24 mouse cellular contexts compared by ENCODE assay signal in the genomic region with DNA sequence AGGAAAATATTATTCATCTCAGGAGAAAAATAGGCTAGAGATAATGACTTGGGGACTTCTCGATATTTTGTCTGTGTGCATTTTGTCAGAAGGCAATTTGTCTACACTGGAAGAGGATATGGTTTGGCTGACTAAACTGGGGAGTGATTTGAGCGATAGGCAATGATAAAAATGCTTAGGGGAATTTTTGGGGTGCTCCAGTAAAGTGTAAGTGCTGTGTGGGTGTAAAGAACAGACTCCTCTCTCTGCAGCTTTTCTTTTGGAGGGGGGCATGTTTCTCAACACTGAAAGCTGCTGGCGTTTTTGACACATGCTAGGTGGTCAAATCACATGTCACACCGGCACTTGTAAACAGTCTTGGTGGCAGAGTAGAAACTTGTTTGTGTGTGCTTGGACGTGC.
"Had no signal": no experiment of that assay in that cellular context is flagged by ENCODE, and none has a peak within 500 bp of the region (broad histone marks: within the 10 kb centered on the region; RNA-seq: fewer than 3 reads in every experiment).

No protein-coding gene starts in this region.

- H3K36me3 ChIP-seq: hindbrain, embryonic 10.5 days; hindbrain, embryonic 12.5 days; intestine, embryonic 15.5 days; limb, embryonic 12.5 days had no signal

- H3K4me1 ChIP-seq: hindbrain, embryonic 10.5 days; hindbrain, embryonic 12.5 days; intestine, embryonic 15.5 days; limb, embryonic 12.5 days had no signal

- ATAC-seq: hindbrain, embryonic 16.5 days; intestine, embryonic 15.5 days; intestine, postnatal 0 days had no signal

- H3K9me3 ChIP-seq: hindbrain, embryonic 10.5 days; hindbrain, embryonic 12.5 days; intestine, embryonic 15.5 days; limb, embryonic 12.5 days had no signal

- H3K27me3 ChIP-seq: hindbrain, embryonic 12.5 days; intestine, embryonic 15.5 days; limb, embryonic 12.5 days had no signal

- DNase-seq: gastrocnemius, adult 2 months; gastrocnemius, postnatal 10 days; gastrocnemius, postnatal 25 days; heart, adult 2 months; heart, postnatal 10 days; heart, postnatal 4 days; kidney, adult 18-20 months; kidney, adult 8-10 months; kidney, postnatal 10 days; kidney, postnatal 25 days; kidney, postnatal 4 days; left cerebral cortex, postnatal 4 days; liver; lung, adult 18-20 months had no signal

- H3K27ac ChIP-seq: gastrocnemius, adult 2 months; heart, adult 2 months; hindbrain, embryonic 10.5 days; hindbrain, embryonic 12.5 days; hindbrain, embryonic 14.5 days; intestine, embryonic 15.5 days; layer of hippocampus, adult 2 months; left cerebral cortex, adult 2 months; limb, embryonic 12.5 days; liver, embryonic 14.5 days had no signal

- H3K4me3 ChIP-seq: gastrocnemius, adult 2 months; heart, adult 2 months; hindbrain, embryonic 10.5 days; hindbrain, embryonic 12.5 days; intestine, embryonic 15.5 days; layer of hippocampus, adult 2 months; left cerebral cortex, adult 2 months; limb, embryonic 12.5 days had no signal
